Mouse (Mus musculus): ENCODE data around the gene Prcd. TPM values are rescaled to one million over a fixed set of nuclear protein-coding genes. Genes with fewer than 3 reads are reported as not detected.

Gene Prcd
- polyA plus RNA-seq (2015; fragmentation: Nextera tagmentation; extraction: Ambion mirVana), result 4.2 and 6.7 TPM in 2 replicates

GRCm38 (mm10) chr11:116653234-116653633 lies at the start of gene Prcd:
Prcd (plus strand) TSS chr11:116653534.

GRCm38 (mm10) chr11:116626299-116627071 lies 26.8 kb upstream of the Prcd start, which contains the start of gene Rhbdf2:
Rhbdf2 (minus strand) TSS chr11:116627019.

GRCm38 (mm10) chr11:116654255-116654821 lies 1.0 kb downstream of the Prcd start, which contains the start of gene Cygb:
Cygb (minus strand) TSS chr11:116654313.

Other genes with a start within 250 kb of the Prcd start
- gene Rnf157, start 240.5 kb upstream of the Prcd start, polyA plus RNA-seq (2015; fragmentation: Nextera tagmentation; extraction: Ambion mirVana), result 82.3 and 90.2 TPM in 2 replicates
- 26.5 and 32.7 TPM in 2 replicates for gene Ubald2, start 219.4 kb upstream of the Prcd start, polyA plus RNA-seq (2015; fragmentation: Nextera tagmentation; extraction: Ambion mirVana)
- 0.10 TPM in 1 of 2 replicates, not detected in the other for gene Qrich2, start 187.3 kb upstream of the Prcd start, polyA plus RNA-seq (2015; fragmentation: Nextera tagmentation; extraction: Ambion mirVana)
- 151 TPM in 2 replicates for gene Prpsap1, start 159.3 kb upstream of the Prcd start, polyA plus RNA-seq (2015; fragmentation: Nextera tagmentation; extraction: Ambion mirVana)
- 4.8 and 7.2 TPM in 2 replicates for gene Sphk1, start 122.6 kb upstream of the Prcd start, polyA plus RNA-seq (2015; fragmentation: Nextera tagmentation; extraction: Ambion mirVana)
- gene Ube2o, start 72.1 kb upstream of the Prcd start, polyA plus RNA-seq (2015; fragmentation: Nextera tagmentation; extraction: Ambion mirVana), result 38.0 and 40.1 TPM in 2 replicates
- gene Aanat, start 67.1 kb upstream of the Prcd start, polyA plus RNA-seq (2015; fragmentation: Nextera tagmentation; extraction: Ambion mirVana), result 0.58 and 0.75 TPM in 2 replicates
- gene Rhbdf2, start 26.5 kb upstream of the Prcd start, polyA plus RNA-seq (2015; fragmentation: Nextera tagmentation; extraction: Ambion mirVana), result 2.0 TPM in 2 replicates
- gene Cygb, start 779 bp downstream of the Prcd start, polyA plus RNA-seq (2015; fragmentation: Nextera tagmentation; extraction: Ambion mirVana), result 45.2 and 50.1 TPM in 2 replicates
- not detected in 2 replicates for gene St6galnac1, start 122.0 kb downstream of the Prcd start, polyA plus RNA-seq (2015; fragmentation: Nextera tagmentation; extraction: Ambion mirVana)
- 60.6 and 67.3 TPM in 2 replicates for gene Mxra7, start 174.5 kb downstream of the Prcd start, polyA plus RNA-seq (2015; fragmentation: Nextera tagmentation; extraction: Ambion mirVana)
- gene Mettl23, start 189.7 kb downstream of the Prcd start, polyA plus RNA-seq (2015; fragmentation: Nextera tagmentation; extraction: Ambion mirVana), result 53.3 and 56.9 TPM in 2 replicates
- 43.5 and 48.7 TPM in 2 replicates for gene Jmjd6, start 189.9 kb downstream of the Prcd start, polyA plus RNA-seq (2015; fragmentation: Nextera tagmentation; extraction: Ambion mirVana)
- gene Mfsd11, start 198.9 kb downstream of the Prcd start, polyA plus RNA-seq (2015; fragmentation: Nextera tagmentation; extraction: Ambion mirVana), result 48.3 and 53.5 TPM in 2 replicates
- gene Srsf2, start 199.6 kb downstream of the Prcd start, polyA plus RNA-seq (2015; fragmentation: Nextera tagmentation; extraction: Ambion mirVana), result 493 and 516 TPM in 2 replicates